Comparison of ENCODE assay signal across 8 mouse cellular contexts in the genomic region with DNA sequence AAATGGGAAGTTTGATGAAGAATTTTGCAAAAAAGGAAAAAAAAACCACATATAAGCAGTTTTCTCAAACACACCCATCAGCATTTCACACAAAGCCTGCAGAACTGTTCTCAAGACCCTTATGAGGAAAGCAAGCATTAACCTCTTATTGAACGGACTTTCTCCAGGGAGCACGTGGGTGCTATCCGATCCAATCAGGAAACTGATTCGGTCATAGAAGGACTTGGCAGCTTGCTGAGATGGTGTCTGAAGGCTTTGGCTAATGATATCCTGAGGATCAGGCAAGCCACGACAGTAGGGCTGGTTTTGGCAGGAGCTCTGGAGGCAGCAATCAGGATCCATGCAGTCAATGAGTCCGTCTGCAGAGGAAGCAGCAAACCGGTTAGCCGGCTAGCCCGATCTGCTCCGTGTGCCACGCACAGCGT.
A peak's percentile ranks its signal among the peaks of the same experiment; 100 is the strongest.
DNase-seq lines count a peak whose midpoint lies in the region; ATAC-seq and TF ChIP-seq lines count a peak whose summit lies in the region.

No protein-coding gene starts in this region.

- peaks cover 13% of the 10 kb centered on the region for H3K4me1 ChIP-seq in intestine, embryonic 14.5 days (replicated peaks; ENCODE audit: control insufficient read depth, insufficient read depth, low read length)
- no peaks in the 10 kb centered on the region for H3K4me1 ChIP-seq in intestine, postnatal 0 days (replicated peaks; ENCODE audit: control insufficient read depth, insufficient read depth, low read length)
- peaks cover 11% of the 10 kb centered on the region for H3K4me1 ChIP-seq in embryonic facial prominence, embryonic 14.5 days (ENCODE audit: control insufficient read depth, insufficient read depth, low read length)
- H3K4me1 ChIP-seq in liver, embryonic 11.5 days (replicated peaks; ENCODE audit: control insufficient read depth, insufficient read depth, low read length): no peaks in the 10 kb centered on the region

- no peak overlapping the region for H3K27ac ChIP-seq in intestine, embryonic 14.5 days (ENCODE audit: low read depth)
- H3K27ac ChIP-seq in intestine, postnatal 0 days (ENCODE audit: low read depth, low read length): no peak overlapping the region
- no peak overlapping the region; the same call in 1 of the 2 replicates for H3K27ac ChIP-seq in embryonic facial prominence, embryonic 14.5 days (replicated peaks; ENCODE audit: low read depth, low read length)
- H3K27ac ChIP-seq in liver, embryonic 11.5 days (ENCODE audit: low read depth, low read length): no peak overlapping the region

- no peak overlapping the region for H3K4me3 ChIP-seq in intestine, embryonic 14.5 days (ENCODE audit: low read depth, low read length)
- H3K4me3 ChIP-seq in intestine, postnatal 0 days (ENCODE audit: low read depth, low read length): no peak overlapping the region
- no peak overlapping the region for H3K4me3 ChIP-seq in embryonic facial prominence, embryonic 14.5 days (ENCODE audit: low read depth, low read length)
- no peak overlapping the region for H3K4me3 ChIP-seq in liver, embryonic 11.5 days (ENCODE audit: low read depth, low read length)

- no peak overlapping the region for H3K4me2 ChIP-seq in intestine, embryonic 14.5 days (ENCODE audit: low read length)
- H3K4me2 ChIP-seq in intestine, postnatal 0 days (replicated peaks; ENCODE audit: low read depth): no peak overlapping the region
- peak overlapping the region; percentile 38 for H3K4me2 ChIP-seq in embryonic facial prominence, embryonic 14.5 days (ENCODE audit: low read depth, low read length)
- no peak overlapping the region for H3K4me2 ChIP-seq in liver, embryonic 11.5 days

- no peak for TF ChIP-seq CTCF in intestine, postnatal 0 days (IDR thresholded peaks at IDR 0.05; ENCODE audit: low read depth)

- 61% methylated on average over 12 of the region's 12 CpGs for WGBS in intestine, embryonic 14.5 days
- 77% methylated on average over 12 of the region's 12 CpGs for WGBS in intestine, postnatal 0 days
- WGBS in embryonic facial prominence, embryonic 14.5 days: 34% methylated on average over 12 of the region's 12 CpGs
- 75% methylated on average over 12 of the region's 12 CpGs for WGBS in liver, embryonic 11.5 days

- no peak overlapping the region for H3K9ac ChIP-seq in intestine, embryonic 14.5 days (ENCODE audit: low read length)
- H3K9ac ChIP-seq in intestine, postnatal 0 days (ENCODE audit: low read depth, low read length): no peak overlapping the region
- no peak overlapping the region for H3K9ac ChIP-seq in embryonic facial prominence, embryonic 14.5 days (ENCODE audit: low read depth, low read length)
- H3K9ac ChIP-seq in liver, embryonic 11.5 days (ENCODE audit: low read depth, low read length): no peak overlapping the region

- H3K36me3 ChIP-seq in intestine, embryonic 14.5 days (ENCODE audit: control insufficient read depth, insufficient read depth, low read length): peaks cover 36% of the 10 kb centered on the region
- H3K36me3 ChIP-seq in intestine, postnatal 0 days (ENCODE audit: control insufficient read depth, insufficient read depth): peaks cover 4% of the 10 kb centered on the region; the same call in 1 of the 2 replicates
- peaks cover 44% of the 10 kb centered on the region for H3K36me3 ChIP-seq in embryonic facial prominence, embryonic 14.5 days (ENCODE audit: control insufficient read depth, insufficient read depth, low read length)
- no peaks in the 10 kb centered on the region; the same call in 1 of the 2 replicates for H3K36me3 ChIP-seq in liver, embryonic 11.5 days (ENCODE audit: control insufficient read depth, insufficient read depth, low read length)

- H3K9me3 ChIP-seq in intestine, embryonic 14.5 days (ENCODE audit: control insufficient read depth, low read length): no peaks in the 10 kb centered on the region
- no peaks in the 10 kb centered on the region for H3K9me3 ChIP-seq in intestine, postnatal 0 days (ENCODE audit: control insufficient read depth)
- H3K9me3 ChIP-seq in embryonic facial prominence, embryonic 14.5 days (ENCODE audit: control insufficient read depth, low read length): no peaks in the 10 kb centered on the region
- H3K9me3 ChIP-seq in liver, embryonic 11.5 days (ENCODE audit: control insufficient read depth, low read length): no peaks in the 10 kb centered on the region

- no peak for ATAC-seq in intestine, embryonic 14.5 days (replicated peaks; ENCODE audit: low FRiP score, low TSS enrichment, low read depth)
- ATAC-seq in intestine, postnatal 0 days: no peak
- ATAC-seq in embryonic facial prominence, embryonic 14.5 days (ENCODE audit: low read depth): peak; percentile 79
- no peak for ATAC-seq in liver, embryonic 11.5 days (replicated peaks; ENCODE audit: low FRiP score)

- no peaks in the 10 kb centered on the region for H3K27me3 ChIP-seq in intestine, embryonic 14.5 days (replicated peaks; ENCODE audit: control insufficient read depth, insufficient read depth, low read length)
- H3K27me3 ChIP-seq in intestine, postnatal 0 days (replicated peaks; ENCODE audit: control insufficient read depth, insufficient read depth, low read length): no peaks in the 10 kb centered on the region
- H3K27me3 ChIP-seq in embryonic facial prominence, embryonic 14.5 days (replicated peaks; ENCODE audit: control insufficient read depth, insufficient read depth, low read length): no peaks in the 10 kb centered on the region
- no peaks in the 10 kb centered on the region for H3K27me3 ChIP-seq in liver, embryonic 11.5 days (replicated peaks; ENCODE audit: control insufficient read depth, insufficient read depth, low read length)

- intact Hi-C loops in heart, postnatal 36 days (cut with DNase I): no loop called here

- peak; percentile 53 for DNase-seq in intestine, embryonic 14.5 days (ENCODE audit: low spot score)
- DNase-seq in R1 (ENCODE audit: low read depth, low spot score): peak; percentile 35
- peak; percentile 82 for DNase-seq in embryonic facial prominence, embryonic 14.5 days (ENCODE audit: low spot score)
- DNase-seq in layer of hippocampus, postnatal 25 days (ENCODE audit: extremely low spot score in 1 of 2, low spot score in 1 of 2): peak; percentile 21 to 28
- no peak for DNase-seq in liver, embryonic 11.5 days (ENCODE audit: low spot score)
- DNase-seq in heart, postnatal 36 days: no peak
- DNase-seq in thymus, postnatal 36 days: no peak

Comparison
In these comparisons a context has a peak if more than half of its experiments do, and no peak if none do; other contexts are left out.
1. DNase-seq: peak in intestine, embryonic 14.5 days (single experiment), R1 (single experiment), embryonic facial prominence, embryonic 14.5 days (single experiment) and layer of hippocampus, postnatal 25 days (2 of 2); none in liver, embryonic 11.5 days (single experiment), heart, postnatal 36 days (0 of 2) and thymus, postnatal 36 days (0 of 2).